ENCODE assay signal across 8 mouse cellular contexts in the genomic region with DNA sequence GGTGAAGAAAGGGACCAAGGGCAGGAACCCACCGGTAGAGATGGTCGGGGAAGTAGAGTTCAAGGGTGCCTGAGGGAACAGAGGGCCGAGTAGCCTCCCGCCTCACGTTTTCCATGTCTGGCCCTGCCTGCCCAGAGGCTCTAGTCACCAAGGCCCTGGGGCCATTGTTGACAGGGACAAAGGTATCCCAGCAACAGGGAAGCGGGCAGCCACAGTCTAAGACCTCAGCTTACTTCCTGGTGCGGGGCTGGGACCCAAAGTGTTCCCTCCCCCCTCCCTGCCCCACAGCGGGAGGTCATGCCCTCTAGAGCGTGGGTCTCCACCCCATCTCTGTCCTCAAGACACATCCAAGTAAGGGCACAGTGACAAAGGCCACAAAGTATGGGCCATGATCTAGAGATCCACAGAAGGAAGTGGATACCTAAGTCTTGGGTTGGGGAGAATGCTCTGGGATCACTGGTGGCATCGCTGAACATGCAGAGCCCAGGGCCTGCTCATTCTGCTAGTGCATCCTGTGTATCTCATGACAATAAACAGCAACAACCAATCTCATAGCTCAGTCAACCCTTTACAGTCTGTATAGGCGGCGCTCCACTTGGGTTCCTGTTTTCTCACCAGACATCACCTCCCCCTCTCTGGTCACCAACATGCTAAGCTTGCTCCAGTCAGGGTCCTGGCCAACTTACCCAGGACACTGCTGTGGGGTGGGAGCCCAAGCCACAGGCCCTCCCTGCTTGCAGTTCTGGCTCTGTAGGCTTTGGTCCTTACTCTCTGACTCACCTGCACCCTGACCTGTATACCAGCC. TPM values are rescaled to one million over a fixed set of nuclear protein-coding genes. Genes with fewer than 3 reads are reported as not detected.
DNase-seq lines count a peak whose midpoint lies in the region; ATAC-seq and TF ChIP-seq lines count a peak whose summit lies in the region.

4930404N11Rik (minus strand) TSS at position 145 of the 805 bp plus-strand sequence.

- H3K27ac ChIP-seq in gastrocnemius, adult 2 months: no peak within 1 kb of the TSS
- peak within 1 kb of the TSS; percentile 45 for H3K27ac ChIP-seq in bone marrow, adult 2 months (ENCODE audit: control insufficient read depth, insufficient read depth, low read depth, low read length, poor library complexity)
- 0 out of 2 replicates have a peak within 1 kb of the TSS, but pooled peaks have one; percentile 7 for H3K27ac ChIP-seq in hindbrain, embryonic 11.5 days (ENCODE audit: low read depth, low read length)

- no peak for DNase-seq in gastrocnemius, adult 2 months
- no peak for DNase-seq in gastrocnemius, postnatal 36 days
- DNase-seq in hindbrain, embryonic 11.5 days (ENCODE audit: low spot score): peak; percentile 70
- DNase-seq in c-Kit-positive CD71-positive TER-119-positive erythroid progenitor cells, embryonic 14.5 days (ENCODE audit: low spot score): no peak
- DNase-seq in kidney, postnatal 4 days: no peak
- no peak for DNase-seq in left cerebral cortex, adult 18-20 months (ENCODE audit: low spot score in 2 of 2)

- peak within 1 kb of the TSS; percentile 45 for H3K4me2 ChIP-seq in hindbrain, embryonic 11.5 days (replicated peaks; ENCODE audit: low read depth, low read length)

- H3K4me3 ChIP-seq in gastrocnemius, adult 2 months: peak within 1 kb of the TSS; percentile 56
- no peak within 1 kb of the TSS for H3K4me3 ChIP-seq in bone marrow, adult 2 months (replicated peaks; ENCODE audit: control insufficient read depth, low read depth, low read length)
- no peak within 1 kb of the TSS for H3K4me3 ChIP-seq in hindbrain, embryonic 11.5 days (ENCODE audit: low read depth, low read length)

- no peak for TF ChIP-seq CTCF in gastrocnemius, adult 2 months (IDR thresholded peaks at IDR 0.05)
- no peak for TF ChIP-seq CTCF in bone marrow, adult 2 months (IDR thresholded peaks at IDR 0.05; ENCODE audit: control insufficient read depth, insufficient read depth, low read length)

- 30% methylated on average over 12 of the region's 12 CpGs for WGBS in bone marrow, adult 2 months
- 28% methylated on average over 12 of the region's 12 CpGs for WGBS in hindbrain, embryonic 11.5 days

- H3K9me3 ChIP-seq in hindbrain, embryonic 11.5 days (ENCODE audit: control insufficient read depth, low read length): no peaks in the 10 kb centered on the region

- H3K36me3 ChIP-seq in hindbrain, embryonic 11.5 days (ENCODE audit: control insufficient read depth, insufficient read depth, low read length): peaks cover 28% of the 10 kb centered on the region

- ATAC-seq in hindbrain, embryonic 11.5 days (ENCODE audit: low FRiP score): peak; percentile 58
- ATAC-seq in megakaryocyte, adult 5-6 weeks (ENCODE audit: poor library complexity, severe bottlenecking): peak; percentile 62

- TF ChIP-seq POLR2A in bone marrow, adult 2 months (IDR thresholded peaks at IDR 0.05; ENCODE audit: borderline replicate concordance, control insufficient read depth, low read depth, low read length): peak; percentile 50; the same call in 1 of the 2 replicates

- H3K9ac ChIP-seq in hindbrain, embryonic 11.5 days (ENCODE audit: low read depth, low read length): peak within 1 kb of the TSS; percentile 44; the same call in 1 of the 2 replicates

- peaks cover 19% of the 10 kb centered on the region for H3K27me3 ChIP-seq in hindbrain, embryonic 11.5 days (ENCODE audit: control insufficient read depth, insufficient read depth, low read length)

- H3K4me1 ChIP-seq in bone marrow, adult 2 months (ENCODE audit: control insufficient read depth, insufficient read depth, low read length): peaks cover 7% of the 10 kb centered on the region
- H3K4me1 ChIP-seq in hindbrain, embryonic 11.5 days (replicated peaks; ENCODE audit: control insufficient read depth, insufficient read depth, low read length): peaks cover 26% of the 10 kb centered on the region

- intact Hi-C loops in gastrocnemius, adult 2 months (cut with DNase I): no loop called here
- intact Hi-C loops in gastrocnemius, postnatal 36 days (cut with DNase I): no loop called here

RNA-seq across cellular contexts. Expression of gene 4930404N11Rik, which starts in this region (rescaled TPM):
- total RNA-seq in gastrocnemius, adult 2 months (2021): 1 to 10 TPM in 1 of 2 experiments, under 1 TPM in 1; 0.89 to 1.2 TPM
- total RNA-seq in gastrocnemius, postnatal 36 days (2021): under 1 TPM; 0.37 to 0.41 TPM
- 4.5 and 12.3 TPM in 2 replicates for polyA plus RNA-seq in bone marrow, adult 2 months (2011; ENCODE audit: insufficient read depth, insufficient read length, low replicate concordance, missing spikeins)
- polyA plus RNA-seq in hindbrain, embryonic 11.5 days (2014; fragmentation: Nextera tagmentation; extraction: Ambion mirVana): 0.47 TPM in 1 of 2 replicates, not detected in the other
- 0.49 and 1.3 TPM in 2 replicates for total RNA-seq in megakaryocyte, adult 5-6 weeks (2015)
- 0.37 and 0.49 TPM in 2 replicates for total RNA-seq in megakaryocyte, adult 5-6 weeks (2017)
- total RNA-seq in left cerebral cortex, adult 18-20 months (2021): 1 to 10 TPM; 1.2 to 1.3 TPM

Comparison
In these comparisons a context has a peak if more than half of its experiments do, and no peak if none do; other contexts are left out.
1. Peak in DNase-seq, ATAC-seq, H3K27ac ChIP-seq, H3K9ac ChIP-seq and H3K4me2 ChIP-seq in hindbrain, embryonic 11.5 days; RNA of the gene not detected or under 1 TPM.